Mouse (Mus musculus): ENCODE data around the gene Lrig3. TPM values are rescaled to one million over a fixed set of nuclear protein-coding genes. Genes with fewer than 3 reads are reported as not detected.

Lrig3 gene
- polyA plus RNA-seq (2015; fragmentation: Nextera tagmentation; extraction: Ambion mirVana) = 0.94 and 0.95 TPM in 2 replicates

GRCm38 (mm10) chr10:125965968-125966480 is at the start of gene Lrig3:
Gene Lrig3, plus strand, starts transcription at chr10:125966168.
- ATAC-seq (ENCODE audit: low read depth) = peak; percentile 78
- H3K4me2 ChIP-seq (ENCODE audit: low read depth, low read length) = peak within 1 kb of the TSS; percentile 67
- no peak within 1 kb of the TSS for H3K27ac ChIP-seq (ENCODE audit: low read length)
- under 1% methylated on average over 55 of the region's 62 CpGs for WGBS (ENCODE audit: insufficient replicate concordance)
- H3K36me3 ChIP-seq (ENCODE audit: control insufficient read depth, insufficient read depth) = no peaks in the 10 kb centered on the region
- H3K4me3 ChIP-seq (ENCODE audit: low read depth, low read length) = peak within 1 kb of the TSS; percentile 64
- peak within 1 kb of the TSS; percentile 56 for H3K9ac ChIP-seq (ENCODE audit: low read depth, low read length)
- H3K27me3 ChIP-seq (ENCODE audit: control insufficient read depth, insufficient read depth, low read depth, low read length) = peaks cover 21% of the 10 kb centered on the region
- no peaks in the 10 kb centered on the region for H3K9me3 ChIP-seq (replicated peaks; ENCODE audit: control insufficient read depth, low read length)
- H3K4me1 ChIP-seq (ENCODE audit: control insufficient read depth, low read depth, low read length) = no peaks in the 10 kb centered on the region; the same call in none of the 2 replicates

- Histone ChIP-seq H3K4me2 (ENCODE audit: low read depth, low read length) (no peak overlapping the region), H3K4me3 (ENCODE audit: low read depth, low read length) (no peak overlapping the region), H3K4me1 (ENCODE audit: control insufficient read depth, low read depth, low read length) (no peaks in the 10 kb centered on the region), H3K9ac (ENCODE audit: low read depth, low read length) (no peak overlapping the region), H3K36me3 (ENCODE audit: control insufficient read depth, insufficient read depth) (no peaks in the 10 kb centered on the region), H3K27ac (ENCODE audit: low read length) (no peak overlapping the region), H3K27me3 (ENCODE audit: control insufficient read depth, insufficient read depth, low read depth, low read length) (no peaks in the 10 kb centered on the region), H3K9me3 (replicated peaks; ENCODE audit: control insufficient read depth, low read length) (no peaks in the 10 kb centered on the region)
- no peak for ATAC-seq (ENCODE audit: low read depth)
- 50% methylated on average over 6 of the region's 6 CpGs for WGBS (ENCODE audit: insufficient replicate concordance)
These were observed 49.2 kb upstream of the Lrig3 start for GRCm38 (mm10) chr10:125916781-125917180.

GRCm38 (mm10) chr10:125917436-125917871 is 48.5 kb upstream of the Lrig3 start:
- Histone ChIP-seq H3K4me1 (ENCODE audit: control insufficient read depth, low read depth, low read length) (no peaks in the 10 kb centered on the region), H3K27me3 (ENCODE audit: control insufficient read depth, insufficient read depth, low read depth, low read length) (no peaks in the 10 kb centered on the region), H3K9ac (ENCODE audit: low read depth, low read length) (no peak overlapping the region), H3K4me3 (ENCODE audit: low read depth, low read length) (no peak overlapping the region), H3K36me3 (ENCODE audit: control insufficient read depth, insufficient read depth) (no peaks in the 10 kb centered on the region), H3K4me2 (ENCODE audit: low read depth, low read length) (no peak overlapping the region), H3K27ac (ENCODE audit: low read length) (no peak overlapping the region), H3K9me3 (replicated peaks; ENCODE audit: control insufficient read depth, low read length) (no peaks in the 10 kb centered on the region)
- 11% methylated on average over 9 of the region's 9 CpGs for WGBS (ENCODE audit: insufficient replicate concordance)
- ATAC-seq (ENCODE audit: low read depth) = no peak

GRCm38 (mm10) chr10:125918994-125919393 is 47.0 kb upstream of the Lrig3 start:
- Histone ChIP-seq H3K4me3 (ENCODE audit: low read depth, low read length) (no peak overlapping the region), H3K27me3 (ENCODE audit: control insufficient read depth, insufficient read depth, low read depth, low read length) (no peaks in the 10 kb centered on the region), H3K36me3 (ENCODE audit: control insufficient read depth, insufficient read depth) (no peaks in the 10 kb centered on the region), H3K9me3 (replicated peaks; ENCODE audit: control insufficient read depth, low read length) (no peaks in the 10 kb centered on the region), H3K4me2 (ENCODE audit: low read depth, low read length) (no peak overlapping the region), H3K27ac (ENCODE audit: low read length) (no peak overlapping the region), H3K9ac (ENCODE audit: low read depth, low read length) (no peak overlapping the region), H3K4me1 (ENCODE audit: control insufficient read depth, low read depth, low read length) (no peaks in the 10 kb centered on the region)
- 59% methylated on average over 1 of the region's 1 CpGs for WGBS (ENCODE audit: insufficient replicate concordance)
- ATAC-seq (ENCODE audit: low read depth) = no peak

- no peaks in the 10 kb centered on the region for H3K36me3 ChIP-seq (ENCODE audit: control insufficient read depth, insufficient read depth)
- H3K4me1 ChIP-seq (ENCODE audit: control insufficient read depth, low read depth, low read length) = no peaks in the 10 kb centered on the region
- WGBS (ENCODE audit: insufficient replicate concordance) = 30% methylated on average over 6 of the region's 6 CpGs
- no peak overlapping the region for H3K4me2 ChIP-seq (ENCODE audit: low read depth, low read length)
- no peak overlapping the region for H3K9ac ChIP-seq (ENCODE audit: low read depth, low read length)
- no peaks in the 10 kb centered on the region for H3K27me3 ChIP-seq (ENCODE audit: control insufficient read depth, insufficient read depth, low read depth, low read length)
- H3K27ac ChIP-seq (ENCODE audit: low read length) = no peak overlapping the region
- H3K9me3 ChIP-seq (replicated peaks; ENCODE audit: control insufficient read depth, low read length) = no peaks in the 10 kb centered on the region
- no peak for ATAC-seq (ENCODE audit: low read depth)
- no peak overlapping the region for H3K4me3 ChIP-seq (ENCODE audit: low read depth, low read length)
These were observed 44.1 kb upstream of the Lrig3 start for GRCm38 (mm10) chr10:125921654-125922446.

- 55% methylated on average over 3 of the region's 3 CpGs for WGBS (ENCODE audit: insufficient replicate concordance)
- Histone ChIP-seq H3K4me3 (ENCODE audit: low read depth, low read length) (no peak overlapping the region), H3K27ac (ENCODE audit: low read length) (no peak overlapping the region), H3K36me3 (ENCODE audit: control insufficient read depth, insufficient read depth) (no peaks in the 10 kb centered on the region), H3K27me3 (ENCODE audit: control insufficient read depth, insufficient read depth, low read depth, low read length) (no peaks in the 10 kb centered on the region), H3K4me1 (ENCODE audit: control insufficient read depth, low read depth, low read length) (no peaks in the 10 kb centered on the region), H3K4me2 (ENCODE audit: low read depth, low read length) (no peak overlapping the region), H3K9ac (ENCODE audit: low read depth, low read length) (no peak overlapping the region), H3K9me3 (replicated peaks; ENCODE audit: control insufficient read depth, low read length) (no peaks in the 10 kb centered on the region)
- no peak for ATAC-seq (ENCODE audit: low read depth)
These were observed 36.0 kb upstream of the Lrig3 start for GRCm38 (mm10) chr10:125929961-125930360.

- H3K9ac ChIP-seq (ENCODE audit: low read depth, low read length) = no peak overlapping the region
- H3K4me2 ChIP-seq (ENCODE audit: low read depth, low read length) = no peak overlapping the region
- H3K4me3 ChIP-seq (ENCODE audit: low read depth, low read length) = no peak overlapping the region
- no peaks in the 10 kb centered on the region for H3K9me3 ChIP-seq (replicated peaks; ENCODE audit: control insufficient read depth, low read length)
- no peak for ATAC-seq (ENCODE audit: low read depth)
- no peaks in the 10 kb centered on the region for H3K36me3 ChIP-seq (ENCODE audit: control insufficient read depth, insufficient read depth)
- H3K27ac ChIP-seq (ENCODE audit: low read length) = no peak overlapping the region
- H3K27me3 ChIP-seq (ENCODE audit: control insufficient read depth, insufficient read depth, low read depth, low read length) = no peaks in the 10 kb centered on the region
- H3K4me1 ChIP-seq (ENCODE audit: control insufficient read depth, low read depth, low read length) = no peaks in the 10 kb centered on the region
- WGBS (ENCODE audit: insufficient replicate concordance) = 66% methylated on average over 6 of the region's 6 CpGs
These were observed 32.6 kb upstream of the Lrig3 start for GRCm38 (mm10) chr10:125933388-125933787.

- no peaks in the 10 kb centered on the region for H3K9me3 ChIP-seq (replicated peaks; ENCODE audit: control insufficient read depth, low read length)
- no peak overlapping the region for H3K27ac ChIP-seq (ENCODE audit: low read length)
- no peaks in the 10 kb centered on the region for H3K27me3 ChIP-seq (ENCODE audit: control insufficient read depth, insufficient read depth, low read depth, low read length)
- no peak overlapping the region for H3K9ac ChIP-seq (ENCODE audit: low read depth, low read length)
- H3K4me1 ChIP-seq (ENCODE audit: control insufficient read depth, low read depth, low read length) = no peaks in the 10 kb centered on the region
- no peak overlapping the region for H3K4me2 ChIP-seq (ENCODE audit: low read depth, low read length)
- no peaks in the 10 kb centered on the region for H3K36me3 ChIP-seq (ENCODE audit: control insufficient read depth, insufficient read depth)
- no peak overlapping the region for H3K4me3 ChIP-seq (ENCODE audit: low read depth, low read length)
- WGBS (ENCODE audit: insufficient replicate concordance) = 63% methylated on average over 3 of the region's 3 CpGs
- ATAC-seq (ENCODE audit: low read depth) = no peak
These were observed 31.9 kb upstream of the Lrig3 start for GRCm38 (mm10) chr10:125934095-125934494.
